ENCODE assay signal across 22 mouse cellular contexts in genomic region chr5:36024003-36024685, GRCm38 (mm10).
A peak's percentile ranks its signal among the peaks of the same experiment; 100 is the strongest.
DNase-seq lines count a peak whose midpoint lies in the region; ATAC-seq lines count a peak whose summit lies in the region.
"Had no signal": no experiment of that assay in that cellular context is flagged by ENCODE, and none has a peak within 500 bp of the region (broad histone marks: within the 10 kb centered on the region; RNA-seq: fewer than 3 reads in every experiment).

No protein-coding gene starts in this region.

- peak; percentile 82 for DNase-seq in heart, adult 11 months
- DNase-seq in heart, postnatal 14 days: no peak
- no peak for DNase-seq in midbrain, embryonic 10.5 days (ENCODE audit: low spot score)
- no peak for DNase-seq in midbrain, embryonic 14.5 days
- peak; percentile 28 for DNase-seq in brain, adult 2 months (ENCODE audit: low read depth, low spot score)
- no peak for DNase-seq in ovary, postnatal 10 days (ENCODE audit: low spot score)
- DNase-seq: adrenal gland, adult 8-10 months; adrenal gland, postnatal 36 days; cerebellum, adult 11 months; cerebellum, adult 9-10 months; cerebellum, postnatal 36 days; embryo, embryonic 11 days; gastrocnemius, postnatal 10 days; heart, adult 2 months had no signal

- H3K27ac ChIP-seq in midbrain, embryonic 10.5 days (replicated peaks): peak overlapping the region; percentile 30; the same call in 1 of the 2 replicates
- no peak overlapping the region for H3K27ac ChIP-seq in midbrain, embryonic 14.5 days (replicated peaks; ENCODE audit: low read depth, low read length)
- H3K27ac ChIP-seq: embryonic facial prominence, embryonic 15.5 days; forebrain, embryonic 15.5 days; heart, adult 2 months; heart, embryonic 15.5 days; hindbrain, embryonic 12.5 days had no signal

- no peak overlapping the region for H3K4me3 ChIP-seq in midbrain, embryonic 10.5 days
- no peak overlapping the region for H3K4me3 ChIP-seq in midbrain, embryonic 14.5 days (replicated peaks; ENCODE audit: low read depth, low read length)
- H3K4me3 ChIP-seq: embryonic facial prominence, embryonic 15.5 days; erythroblast, embryonic 14.5 days; forebrain, embryonic 15.5 days; heart, adult 2 months; heart, embryonic 15.5 days; hindbrain, embryonic 12.5 days had no signal

- H3K27me3 ChIP-seq in midbrain, embryonic 10.5 days (ENCODE audit: low read depth, poor library complexity, severe bottlenecking): no peaks in the 10 kb centered on the region
- H3K27me3 ChIP-seq in midbrain, embryonic 14.5 days (ENCODE audit: control insufficient read depth, insufficient read depth, low read length): no peaks in the 10 kb centered on the region
- H3K27me3 ChIP-seq: embryonic facial prominence, embryonic 15.5 days; forebrain, embryonic 15.5 days; heart, embryonic 15.5 days; hindbrain, embryonic 12.5 days had no signal

- peaks cover 17% of the 10 kb centered on the region for H3K4me1 ChIP-seq in midbrain, embryonic 10.5 days
- H3K4me1 ChIP-seq in midbrain, embryonic 14.5 days (ENCODE audit: control insufficient read depth, insufficient read depth, low read length): no peaks in the 10 kb centered on the region
- H3K4me1 ChIP-seq: embryonic facial prominence, embryonic 15.5 days; forebrain, embryonic 15.5 days; heart, embryonic 15.5 days had no signal

- 90% methylated on average over 9 of the region's 9 CpGs for WGBS in midbrain, embryonic 10.5 days
- WGBS in midbrain, embryonic 14.5 days: 81% methylated on average over 9 of the region's 9 CpGs

- no peak overlapping the region for H3K4me2 ChIP-seq in midbrain, embryonic 14.5 days (ENCODE audit: low read length)
- H3K4me2 ChIP-seq: embryonic facial prominence, embryonic 15.5 days; forebrain, embryonic 15.5 days; heart, embryonic 11.5 days; heart, embryonic 15.5 days; hindbrain, embryonic 12.5 days had no signal

- intact Hi-C loops in heart, postnatal 14 days (cut with DNase I): no loop called here

- peaks cover 23% of the 10 kb centered on the region for H3K36me3 ChIP-seq in midbrain, embryonic 10.5 days
- peaks cover 12% of the 10 kb centered on the region for H3K36me3 ChIP-seq in midbrain, embryonic 14.5 days (ENCODE audit: control insufficient read depth, insufficient read depth, low read length)
- H3K36me3 ChIP-seq: forebrain, embryonic 15.5 days; G1E; heart, embryonic 15.5 days; hindbrain, embryonic 12.5 days had no signal

- H3K9me3 ChIP-seq in midbrain, embryonic 10.5 days (replicated peaks): no peaks in the 10 kb centered on the region
- no peaks in the 10 kb centered on the region for H3K9me3 ChIP-seq in midbrain, embryonic 14.5 days (ENCODE audit: control insufficient read depth, low read length)
- H3K9me3 ChIP-seq: embryonic facial prominence, embryonic 15.5 days; forebrain, embryonic 15.5 days; G1E; heart, embryonic 15.5 days; hindbrain, embryonic 12.5 days had no signal

- ATAC-seq in midbrain, embryonic 14.5 days (ENCODE audit: low FRiP score, low TSS enrichment): no peak
- ATAC-seq: forebrain, embryonic 15.5 days; hindbrain, embryonic 16.5 days had no signal

- no peak overlapping the region for H3K9ac ChIP-seq in midbrain, embryonic 14.5 days (replicated peaks; ENCODE audit: low read length)
- H3K9ac ChIP-seq: embryonic facial prominence, embryonic 15.5 days; forebrain, embryonic 15.5 days; heart, embryonic 15.5 days; hindbrain, embryonic 12.5 days had no signal

Comparison
In these comparisons a context has a peak if more than half of its experiments do, and no peak if none do; other contexts are left out.
1. DNase-seq: peak in heart, adult 11 months (single experiment) and brain, adult 2 months (single experiment); none in heart, postnatal 14 days (0 of 2), midbrain, embryonic 10.5 days (single experiment), midbrain, embryonic 14.5 days (single experiment) and ovary, postnatal 10 days (single experiment).